In the genomic region with DNA sequence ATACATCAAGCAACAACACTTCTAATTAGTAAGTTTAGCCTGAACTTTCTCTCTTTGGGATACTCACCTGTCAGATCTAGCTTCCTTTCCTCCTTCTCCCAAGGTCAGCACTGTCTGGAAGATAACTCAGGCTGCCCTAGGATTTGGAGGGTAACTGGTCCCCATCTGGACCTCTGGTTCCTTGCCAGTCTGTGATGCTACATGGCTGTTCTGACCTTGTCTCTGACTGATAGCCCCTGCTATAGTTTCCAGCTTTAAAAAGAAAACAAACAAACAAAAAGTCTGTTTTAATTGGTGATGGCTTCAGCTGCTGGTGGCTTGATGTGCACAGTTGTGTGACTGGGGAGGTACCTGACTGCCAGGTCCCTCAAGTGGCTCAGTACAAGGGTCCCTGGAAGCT, we compare ENCODE assay signal across 18 mouse cellular contexts.
"Had no signal": no experiment of that assay in that cellular context is flagged by ENCODE, and none has a peak within 500 bp of the region (broad histone marks: within the 10 kb centered on the region; RNA-seq: fewer than 3 reads in every experiment).

No protein-coding gene starts in this region.

- H3K36me3 ChIP-seq: midbrain, embryonic 10.5 days; midbrain, embryonic 13.5 days; midbrain, embryonic 15.5 days; neural tube, embryonic 13.5 days; neural tube, embryonic 15.5 days had no signal

- H3K9ac ChIP-seq: lung, embryonic 14.5 days; midbrain, embryonic 13.5 days; midbrain, embryonic 15.5 days; neural tube, embryonic 13.5 days; neural tube, embryonic 15.5 days had no signal

- H3K27me3 ChIP-seq: midbrain, embryonic 13.5 days; neural tube, embryonic 13.5 days; neural tube, embryonic 15.5 days had no signal

- ATAC-seq: midbrain, embryonic 13.5 days; midbrain, embryonic 15.5 days had no signal

- H3K9me3 ChIP-seq: midbrain, embryonic 10.5 days; midbrain, embryonic 13.5 days; midbrain, embryonic 15.5 days; neural tube, embryonic 13.5 days; neural tube, embryonic 15.5 days had no signal

- H3K4me2 ChIP-seq: lung, embryonic 14.5 days; midbrain, embryonic 13.5 days; midbrain, embryonic 15.5 days; neural tube, embryonic 13.5 days; neural tube, embryonic 15.5 days had no signal

- H3K4me1 ChIP-seq: midbrain, embryonic 10.5 days; midbrain, embryonic 13.5 days; midbrain, embryonic 15.5 days; neural tube, embryonic 13.5 days; neural tube, embryonic 15.5 days had no signal

- H3K4me3 ChIP-seq: midbrain, embryonic 10.5 days; midbrain, embryonic 13.5 days; midbrain, embryonic 15.5 days; myocyte; neural tube, embryonic 13.5 days; neural tube, embryonic 15.5 days had no signal

- DNase-seq: lung, adult 18-20 months; lung, embryonic 14.5 days; lung, postnatal 10 days; lung, postnatal 4 days; retina, postnatal 1 day; right cerebral cortex, adult 18-20 months; right cerebral cortex, postnatal 25 days; right cerebral cortex, postnatal 4 days; spleen, adult 18-20 months; thymus, adult 18-20 months; thymus, postnatal 14 days; thymus, postnatal 36 days had no signal

- H3K27ac ChIP-seq: midbrain, embryonic 10.5 days; midbrain, embryonic 13.5 days; midbrain, embryonic 15.5 days; neural tube, embryonic 13.5 days; neural tube, embryonic 15.5 days had no signal
